Mouse (Mus musculus): ENCODE results near the gene Hist3h2a. TPM values are rescaled to one million over a fixed set of nuclear protein-coding genes. Genes with fewer than 3 reads are reported as not detected.
A peak's percentile ranks its signal among the peaks of the same experiment; 100 is the strongest.

Gene Hist3h2a
- polyA plus RNA-seq, 1 experiment from 2014 or later, result 33.0 TPM

GRCm38 (mm10) chr11:58959921-58960465 is 5.5 kb downstream of the Hist3h2a start:
- peak; percentile 74 for ATAC-seq (ENCODE audit: insufficient read depth, low FRiP score)
- 4% methylated on average over 40 of the region's 40 CpGs for WGBS
- Histone ChIP-seq H3K9me3 (replicated peaks; ENCODE audit: control insufficient read depth, low read length) (peaks cover 6% of the 10 kb centered on the region), H3K4me1 (ENCODE audit: control insufficient read depth, insufficient read depth, low read length) (peaks cover 24% of the 10 kb centered on the region), H3K4me2 (ENCODE audit: low read depth, low read length) (peak overlapping the region; percentile 76), H3K9ac (ENCODE audit: low read length) (peak overlapping the region; percentile 70), H3K27ac (ENCODE audit: low read length) (no peak overlapping the region), H3K36me3 (ENCODE audit: control insufficient read depth, insufficient read depth, low read length) (peaks cover 7% of the 10 kb centered on the region), H3K27me3 (ENCODE audit: control insufficient read depth, insufficient read depth, low read length) (peaks cover 20% of the 10 kb centered on the region), H3K4me3 (replicated peaks; ENCODE audit: low read length) (peak overlapping the region; percentile 64)

GRCm38 (mm10) chr11:58961364-58962177 is 7.1 kb downstream of the Hist3h2a start:
- Histone ChIP-seq H3K27ac (ENCODE audit: low read length) (no peak overlapping the region), H3K9ac (ENCODE audit: low read length) (no peak overlapping the region), H3K4me1 (ENCODE audit: control insufficient read depth, insufficient read depth, low read length) (peaks cover 18% of the 10 kb centered on the region), H3K4me2 (ENCODE audit: low read depth, low read length) (no peak overlapping the region), H3K36me3 (ENCODE audit: control insufficient read depth, insufficient read depth, low read length) (peaks cover 7% of the 10 kb centered on the region), H3K4me3 (replicated peaks; ENCODE audit: low read length) (no peak overlapping the region), H3K9me3 (replicated peaks; ENCODE audit: control insufficient read depth, low read length) (peaks cover 6% of the 10 kb centered on the region), H3K27me3 (ENCODE audit: control insufficient read depth, insufficient read depth, low read length) (peaks cover 20% of the 10 kb centered on the region)
- no peak for ATAC-seq (ENCODE audit: insufficient read depth, low FRiP score)
- WGBS, result 59% methylated on average over 50 of the region's 50 CpGs

GRCm38 (mm10) chr11:58963543-58963942 is 9.1 kb downstream of the Hist3h2a start:
- H3K27ac ChIP-seq (ENCODE audit: low read length), result no peak overlapping the region
- H3K4me1 ChIP-seq (ENCODE audit: control insufficient read depth, insufficient read depth, low read length), result peaks cover 5% of the 10 kb centered on the region; the same call in 1 of the 2 replicates
- H3K9me3 ChIP-seq (replicated peaks; ENCODE audit: control insufficient read depth, low read length), result peaks cover 6% of the 10 kb centered on the region
- peaks cover 20% of the 10 kb centered on the region for H3K27me3 ChIP-seq (ENCODE audit: control insufficient read depth, insufficient read depth, low read length)
- WGBS, result 37% methylated on average over 17 of the region's 17 CpGs
- no peak overlapping the region for H3K4me3 ChIP-seq (replicated peaks; ENCODE audit: low read length)
- H3K4me2 ChIP-seq (ENCODE audit: low read depth, low read length), result no peak overlapping the region
- no peak overlapping the region for H3K9ac ChIP-seq (ENCODE audit: low read length)
- no peaks in the 10 kb centered on the region for H3K36me3 ChIP-seq (ENCODE audit: control insufficient read depth, insufficient read depth, low read length)
- ATAC-seq (ENCODE audit: insufficient read depth, low FRiP score), result no peak

GRCm38 (mm10) chr11:58964216-58964615 is 9.7 kb downstream of the Hist3h2a start:
- Histone ChIP-seq H3K27ac (ENCODE audit: low read length) (no peak overlapping the region), H3K4me1 (ENCODE audit: control insufficient read depth, insufficient read depth, low read length) (peaks cover 5% of the 10 kb centered on the region; the same call in 1 of the 2 replicates), H3K4me2 (ENCODE audit: low read depth, low read length) (no peak overlapping the region), H3K4me3 (replicated peaks; ENCODE audit: low read length) (no peak overlapping the region), H3K9ac (ENCODE audit: low read length) (no peak overlapping the region), H3K9me3 (replicated peaks; ENCODE audit: control insufficient read depth, low read length) (peaks cover 6% of the 10 kb centered on the region), H3K36me3 (ENCODE audit: control insufficient read depth, insufficient read depth, low read length) (no peaks in the 10 kb centered on the region), H3K27me3 (ENCODE audit: control insufficient read depth, insufficient read depth, low read length) (peaks cover 20% of the 10 kb centered on the region)
- ATAC-seq (ENCODE audit: insufficient read depth, low FRiP score), result no peak
- WGBS, result 81% methylated on average over 7 of the region's 7 CpGs

GRCm38 (mm10) chr11:58965001-58965760 is 10.7 kb downstream of the Hist3h2a start:
- no peak overlapping the region for H3K9ac ChIP-seq (ENCODE audit: low read length)

GRCm38 (mm10) chr11:58967346-58967745 is 12.9 kb downstream of the Hist3h2a start:
- Histone ChIP-seq H3K9ac (ENCODE audit: low read length) (no peak overlapping the region), H3K27ac (ENCODE audit: low read length) (no peak overlapping the region), H3K4me1 (ENCODE audit: control insufficient read depth, insufficient read depth, low read length) (no peaks in the 10 kb centered on the region), H3K4me2 (ENCODE audit: low read depth, low read length) (no peak overlapping the region), H3K9me3 (replicated peaks; ENCODE audit: control insufficient read depth, low read length) (no peaks in the 10 kb centered on the region), H3K36me3 (ENCODE audit: control insufficient read depth, insufficient read depth, low read length) (peaks cover 3% of the 10 kb centered on the region; the same call in 1 of the 2 replicates), H3K4me3 (replicated peaks; ENCODE audit: low read length) (no peak overlapping the region), H3K27me3 (ENCODE audit: control insufficient read depth, insufficient read depth, low read length) (peaks cover 10% of the 10 kb centered on the region)
- ATAC-seq (ENCODE audit: insufficient read depth, low FRiP score), result no peak
- 91% methylated on average over 1 of the region's 1 CpGs for WGBS

More at GRCm38 (mm10) chr11:58965001-58965760, 10.7 kb downstream of the Hist3h2a start:
- Histone ChIP-seq H3K4me1 (ENCODE audit: control insufficient read depth, insufficient read depth, low read length) (no peaks in the 10 kb centered on the region), H3K4me2 (ENCODE audit: low read depth, low read length) (no peak overlapping the region), H3K27me3 (ENCODE audit: control insufficient read depth, insufficient read depth, low read length) (peaks cover 20% of the 10 kb centered on the region), H3K4me3 (replicated peaks; ENCODE audit: low read length) (no peak overlapping the region), H3K27ac (ENCODE audit: low read length) (no peak overlapping the region), H3K9me3 (replicated peaks; ENCODE audit: control insufficient read depth, low read length) (peaks cover 6% of the 10 kb centered on the region), H3K36me3 (ENCODE audit: control insufficient read depth, insufficient read depth, low read length) (no peaks in the 10 kb centered on the region)
- no peak for ATAC-seq (ENCODE audit: insufficient read depth, low FRiP score)
- WGBS, result 45% methylated on average over 12 of the region's 12 CpGs

GRCm38 (mm10) chr11:58968551-58968950 is 14.1 kb downstream of the Hist3h2a start:
- Histone ChIP-seq H3K4me2 (ENCODE audit: low read depth, low read length) (no peak overlapping the region), H3K4me1 (ENCODE audit: control insufficient read depth, insufficient read depth, low read length) (no peaks in the 10 kb centered on the region), H3K27ac (ENCODE audit: low read length) (no peak overlapping the region), H3K9ac (ENCODE audit: low read length) (no peak overlapping the region), H3K27me3 (ENCODE audit: control insufficient read depth, insufficient read depth, low read length) (peaks cover 4% of the 10 kb centered on the region), H3K9me3 (replicated peaks; ENCODE audit: control insufficient read depth, low read length) (no peaks in the 10 kb centered on the region), H3K36me3 (ENCODE audit: control insufficient read depth, insufficient read depth, low read length) (peaks cover 3% of the 10 kb centered on the region; the same call in 1 of the 2 replicates), H3K4me3 (replicated peaks; ENCODE audit: low read length) (no peak overlapping the region)
- WGBS, result 72% methylated on average over 7 of the region's 7 CpGs
- ATAC-seq (ENCODE audit: insufficient read depth, low FRiP score), result no peak

GRCm38 (mm10) chr11:58969027-58969426 is 14.5 kb downstream of the Hist3h2a start:
- Histone ChIP-seq H3K4me3 (replicated peaks; ENCODE audit: low read length) (no peak overlapping the region), H3K4me1 (ENCODE audit: control insufficient read depth, insufficient read depth, low read length) (no peaks in the 10 kb centered on the region), H3K4me2 (ENCODE audit: low read depth, low read length) (no peak overlapping the region), H3K36me3 (ENCODE audit: control insufficient read depth, insufficient read depth, low read length) (peaks cover 3% of the 10 kb centered on the region; the same call in 1 of the 2 replicates), H3K27me3 (ENCODE audit: control insufficient read depth, insufficient read depth, low read length) (no peaks in the 10 kb centered on the region), H3K9me3 (replicated peaks; ENCODE audit: control insufficient read depth, low read length) (no peaks in the 10 kb centered on the region), H3K9ac (ENCODE audit: low read length) (no peak overlapping the region), H3K27ac (ENCODE audit: low read length) (no peak overlapping the region)
- WGBS, result 82% methylated on average over 8 of the region's 8 CpGs
- ATAC-seq (ENCODE audit: insufficient read depth, low FRiP score), result peak; percentile 25; the same call in 1 of the 2 replicates

- no peak overlapping the region for H3K4me2 ChIP-seq (ENCODE audit: low read depth, low read length)
- H3K27ac ChIP-seq (ENCODE audit: low read length), result no peak overlapping the region
- H3K27me3 ChIP-seq (ENCODE audit: control insufficient read depth, insufficient read depth, low read length), result no peaks in the 10 kb centered on the region
- H3K36me3 ChIP-seq (ENCODE audit: control insufficient read depth, insufficient read depth, low read length), result peaks cover 4% of the 10 kb centered on the region; the same call in 1 of the 2 replicates
- H3K9me3 ChIP-seq (replicated peaks; ENCODE audit: control insufficient read depth, low read length), result no peaks in the 10 kb centered on the region
- H3K4me1 ChIP-seq (ENCODE audit: control insufficient read depth, insufficient read depth, low read length), result no peaks in the 10 kb centered on the region
- no peak for ATAC-seq (ENCODE audit: insufficient read depth, low FRiP score)
- H3K9ac ChIP-seq (ENCODE audit: low read length), result no peak overlapping the region
- H3K4me3 ChIP-seq (replicated peaks; ENCODE audit: low read length), result no peak overlapping the region
- WGBS, result 52% methylated on average over 6 of the region's 6 CpGs
Observed at GRCm38 (mm10) chr11:58969659-58970058, 15.2 kb downstream of the Hist3h2a start.

Measured in stomach, embryonic 16.5 days (tissue).